Mouse (Mus musculus): ENCODE results near the gene Glb1l.
A peak's percentile ranks its signal among the peaks of the same experiment; 100 is the strongest.

GRCm38 (mm10) chr1:75251112-75251970, 40.7 kb upstream of the Glb1l start:
- peak; percentile 94 for TF ChIP-seq CTCF (IDR thresholded peaks at IDR 0.05; ENCODE audit: low read depth, low read length)
- no peak for TF ChIP-seq TAL1 (conservative IDR thresholded peaks at IDR 0.05; ENCODE audit: low read depth, low read length)

All from G1E (cell line).